Mouse (Mus musculus): ENCODE measurements around the gene Grm5. TPM values are rescaled to one million over a fixed set of nuclear protein-coding genes. Genes with fewer than 3 reads are reported as not detected.

Grm5 gene
- total RNA-seq, 2 experiments from 2014 or later = 256 to 260 TPM

- Histone ChIP-seq H3K27ac (no peak overlapping the region), H3K4me3 (no peak overlapping the region)
- TF ChIP-seq CTCF (conservative IDR thresholded peaks at IDR 0.05) = no peak
- no peak for DNase-seq (ENCODE audit: low spot score in 2 of 2)
Observed at GRCm38 (mm10) chr7:87734511-87734910, 150.5 kb downstream of the Grm5 start.

DNA sequence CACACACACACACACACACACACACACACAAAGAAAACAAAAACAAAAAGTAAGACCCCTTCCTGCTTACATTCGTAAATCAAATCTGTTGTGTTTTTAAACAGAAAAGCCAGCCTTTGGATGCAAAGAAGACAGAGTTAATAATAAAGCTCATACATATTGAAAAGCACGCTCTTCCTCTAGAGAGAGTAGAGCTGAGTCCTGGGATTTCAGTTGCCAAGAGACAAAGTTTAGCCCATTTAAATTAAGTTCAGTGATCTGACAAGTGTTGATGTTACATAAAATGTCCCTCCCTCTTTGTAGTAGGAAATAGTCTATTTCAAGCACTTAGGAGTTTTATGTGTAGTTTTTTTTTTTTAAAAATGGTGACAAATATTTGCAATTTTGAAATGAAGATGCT is 178.0 kb downstream of the Grm5 start:
- TF ChIP-seq CTCF (conservative IDR thresholded peaks at IDR 0.05) = no peak
- DNase-seq (ENCODE audit: low spot score in 2 of 2) = no peak
- no peak overlapping the region for H3K4me3 ChIP-seq
- no peak overlapping the region for H3K27ac ChIP-seq

DNA sequence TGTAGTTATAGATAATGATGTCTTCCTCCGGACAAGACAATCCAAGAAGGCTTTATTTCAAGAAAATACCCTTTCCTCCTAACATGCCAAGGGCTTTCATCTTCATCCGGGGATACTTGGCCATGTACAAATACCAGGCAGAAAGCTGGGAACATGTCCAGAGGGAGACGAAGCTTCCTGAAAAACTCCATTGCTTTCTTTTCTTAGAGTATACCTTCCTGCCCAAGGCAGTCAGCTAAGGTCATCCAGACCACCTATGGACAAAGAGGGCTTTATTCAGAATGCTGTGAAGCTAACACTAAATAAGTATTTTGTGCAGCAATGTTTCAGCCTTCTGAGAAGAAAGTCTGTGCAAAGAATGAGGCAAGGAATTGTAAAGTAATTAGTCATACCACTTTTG is 178.4 kb downstream of the Grm5 start:
- DNase-seq (ENCODE audit: low spot score in 2 of 2) = no peak
- no peak overlapping the region for H3K4me3 ChIP-seq
- H3K27ac ChIP-seq = peak overlapping the region; percentile 4; the same call in 1 of the 2 replicates
- no peak for TF ChIP-seq CTCF (conservative IDR thresholded peaks at IDR 0.05)

- DNase-seq (ENCODE audit: low spot score in 2 of 2) = peak; percentile 55 to 87
- no peak for TF ChIP-seq CTCF (conservative IDR thresholded peaks at IDR 0.05)
- H3K4me3 ChIP-seq = no peak overlapping the region
- H3K27ac ChIP-seq = peak overlapping the region; percentile 80
Observed at GRCm38 (mm10) chr7:87787560-87787959, 203.6 kb downstream of the Grm5 start.

GRCm38 (mm10) chr7:87788963-87789362 is 205.0 kb downstream of the Grm5 start:
- peak overlapping the region; percentile 80 for H3K27ac ChIP-seq
- no peak overlapping the region for H3K4me3 ChIP-seq
- no peak for TF ChIP-seq CTCF (conservative IDR thresholded peaks at IDR 0.05)
- no peak for DNase-seq (ENCODE audit: low spot score in 2 of 2)

DNA sequence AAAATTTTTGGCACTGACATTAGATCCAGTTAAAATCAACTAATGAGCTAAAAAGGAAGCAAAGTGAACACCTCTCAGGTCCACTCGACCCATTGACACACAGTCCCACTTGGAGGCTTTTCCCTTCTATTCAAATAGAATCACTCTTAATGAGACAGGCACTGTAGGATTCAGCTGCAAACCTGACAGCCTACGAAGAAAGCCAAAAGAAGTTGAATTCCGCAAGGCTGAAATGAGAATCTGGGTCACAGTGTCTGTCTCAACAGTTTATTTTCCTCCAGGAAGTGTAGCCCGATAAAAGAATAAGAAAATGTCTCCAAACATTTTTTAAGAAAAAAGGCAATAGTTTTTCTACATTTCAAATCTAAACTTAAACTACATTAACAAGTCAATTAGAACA is 209.9 kb downstream of the Grm5 start:
- TF ChIP-seq CTCF (conservative IDR thresholded peaks at IDR 0.05) = no peak
- no peak overlapping the region for H3K27ac ChIP-seq
- DNase-seq (ENCODE audit: low spot score in 2 of 2) = no peak
- H3K4me3 ChIP-seq = no peak overlapping the region

DNA sequence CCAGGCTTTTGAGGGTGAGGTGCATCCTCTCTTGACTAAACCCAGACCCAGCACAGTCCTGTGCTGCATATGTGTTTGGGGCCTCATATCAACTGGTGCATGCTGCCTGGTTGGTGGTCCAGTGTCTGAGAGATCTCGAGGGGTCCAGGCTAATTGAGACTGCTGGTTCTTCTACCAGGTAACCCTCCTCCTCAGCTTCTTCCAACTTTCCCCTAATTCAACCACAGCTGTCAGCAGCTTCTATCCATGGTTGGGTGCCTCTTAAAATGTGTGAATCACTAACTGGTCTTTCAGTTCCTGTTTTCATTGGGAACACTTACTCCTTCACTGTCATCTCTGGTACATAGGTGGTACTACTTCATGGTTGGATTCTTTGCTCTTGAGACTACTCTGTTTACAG is 240.9 kb downstream of the Grm5 start:
- no peak for DNase-seq (ENCODE audit: low spot score in 2 of 2)
- Histone ChIP-seq H3K4me3 (no peak overlapping the region), H3K27ac (no peak overlapping the region)
- TF ChIP-seq CTCF (conservative IDR thresholded peaks at IDR 0.05) = no peak

GRCm38 (mm10) chr7:87834669-87835068 is 250.7 kb downstream of the Grm5 start:
- H3K27ac ChIP-seq = peak overlapping the region; percentile 19; the same call in 1 of the 2 replicates
- H3K4me3 ChIP-seq = no peak overlapping the region
- TF ChIP-seq CTCF (conservative IDR thresholded peaks at IDR 0.05) = no peak
- no peak for DNase-seq (ENCODE audit: low spot score in 2 of 2)

DNA sequence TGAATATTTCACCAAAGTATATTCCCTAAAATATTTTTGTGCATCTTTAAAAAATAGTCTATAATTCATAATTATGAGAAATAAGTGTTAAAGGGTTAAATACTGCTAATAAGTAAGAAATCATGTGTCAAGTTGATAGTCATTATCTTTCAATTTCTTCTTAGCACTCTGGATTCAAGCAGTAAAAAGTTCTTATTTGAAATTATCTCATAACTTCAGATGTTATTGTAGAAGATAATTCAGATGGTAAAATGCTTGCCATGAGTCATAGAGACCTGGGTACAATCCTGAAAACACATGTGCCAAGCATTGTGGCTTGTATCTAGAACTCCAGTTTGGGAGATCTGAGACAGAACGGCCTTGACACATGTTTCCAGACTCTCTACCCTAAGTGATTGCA is 254.6 kb downstream of the Grm5 start:
- Histone ChIP-seq H3K4me3 (no peak overlapping the region), H3K27ac (no peak overlapping the region)
- no peak for TF ChIP-seq CTCF (conservative IDR thresholded peaks at IDR 0.05)
- no peak for DNase-seq (ENCODE audit: low spot score in 2 of 2)

DNA sequence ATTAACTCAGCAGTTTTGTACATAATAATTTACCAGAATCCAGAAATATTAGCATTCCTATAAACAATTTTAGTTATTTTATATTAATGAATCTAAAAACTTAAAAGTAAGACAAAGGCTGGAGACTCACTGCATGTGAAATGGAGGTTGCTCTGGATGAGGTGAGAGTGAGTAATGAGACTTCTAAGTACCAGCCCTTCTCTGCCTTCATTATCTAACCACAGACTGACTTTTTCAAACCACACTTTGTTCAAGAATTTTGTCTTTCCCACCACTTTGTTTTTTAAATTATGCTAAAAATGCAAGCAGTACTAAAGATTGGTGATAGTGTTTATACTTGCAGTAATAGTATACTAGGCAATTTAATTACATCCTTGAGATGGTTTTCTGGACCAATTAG is 259.5 kb downstream of the Grm5 start:
- Histone ChIP-seq H3K27ac (no peak overlapping the region), H3K4me3 (no peak overlapping the region)
- DNase-seq (ENCODE audit: low spot score in 2 of 2) = no peak
- TF ChIP-seq CTCF (conservative IDR thresholded peaks at IDR 0.05) = no peak

DNA sequence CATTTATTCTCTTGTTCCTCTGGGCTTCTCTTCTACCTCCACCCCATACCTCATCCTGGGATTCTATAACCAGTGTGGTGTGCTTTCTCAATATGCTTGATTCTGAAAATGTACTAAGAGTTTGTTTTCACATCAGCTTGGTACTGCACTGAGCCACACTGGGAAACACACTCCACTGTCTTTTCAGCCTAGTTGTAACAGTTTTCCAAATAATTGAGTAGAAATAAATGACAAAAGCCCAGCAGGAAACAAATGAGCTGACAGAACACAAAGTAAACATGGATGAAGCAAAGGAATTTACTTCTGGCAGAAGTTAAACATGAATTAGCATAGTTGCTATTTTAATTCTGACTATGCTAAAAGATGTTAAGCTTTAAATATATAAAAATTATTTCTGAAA is 262.1 kb downstream of the Grm5 start:
- DNase-seq (ENCODE audit: low spot score in 2 of 2) = no peak
- no peak for TF ChIP-seq CTCF (conservative IDR thresholded peaks at IDR 0.05)
- no peak overlapping the region for H3K4me3 ChIP-seq
- no peak overlapping the region for H3K27ac ChIP-seq

DNA sequence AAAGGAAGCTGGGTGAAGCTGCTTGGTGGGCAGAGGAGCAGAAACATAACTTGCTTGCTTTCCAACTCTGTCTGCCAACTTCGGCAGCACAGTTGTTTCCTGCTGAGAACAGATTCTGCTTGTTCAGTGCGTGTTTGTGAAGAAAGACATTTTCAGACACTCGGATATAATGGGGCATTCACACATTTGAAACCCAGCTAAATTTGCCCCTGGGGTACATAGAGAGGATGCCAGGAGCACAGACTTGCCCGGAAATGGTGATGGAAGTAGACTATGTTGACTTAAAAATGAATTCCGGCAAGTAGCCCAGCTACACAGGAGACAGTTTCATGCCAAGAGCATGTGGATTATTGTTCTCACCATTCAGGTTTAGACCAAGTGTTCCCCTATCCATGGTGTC is 342.0 kb downstream of the Grm5 start:
- peak; percentile 30 to 83 for DNase-seq (ENCODE audit: low spot score in 2 of 2)
- TF ChIP-seq CTCF (conservative IDR thresholded peaks at IDR 0.05) = 0 out of 2 replicates have a peak, but pooled peaks have one; percentile 13
- H3K4me3 ChIP-seq = peak overlapping the region; percentile 2
- H3K27ac ChIP-seq = peak overlapping the region; percentile 91

GRCm38 (mm10) chr7:87937415-87937814 is 353.4 kb downstream of the Grm5 start:
- Histone ChIP-seq H3K4me3 (no peak overlapping the region), H3K27ac (no peak overlapping the region)
- TF ChIP-seq CTCF (conservative IDR thresholded peaks at IDR 0.05) = no peak
- DNase-seq (ENCODE audit: low spot score in 2 of 2) = no peak

GRCm38 (mm10) chr7:87938265-87938664 is 354.3 kb downstream of the Grm5 start:
- no peak overlapping the region for H3K4me3 ChIP-seq
- DNase-seq (ENCODE audit: low spot score in 2 of 2) = no peak
- peak overlapping the region; percentile 70 for H3K27ac ChIP-seq
- TF ChIP-seq CTCF (conservative IDR thresholded peaks at IDR 0.05) = no peak

DNA sequence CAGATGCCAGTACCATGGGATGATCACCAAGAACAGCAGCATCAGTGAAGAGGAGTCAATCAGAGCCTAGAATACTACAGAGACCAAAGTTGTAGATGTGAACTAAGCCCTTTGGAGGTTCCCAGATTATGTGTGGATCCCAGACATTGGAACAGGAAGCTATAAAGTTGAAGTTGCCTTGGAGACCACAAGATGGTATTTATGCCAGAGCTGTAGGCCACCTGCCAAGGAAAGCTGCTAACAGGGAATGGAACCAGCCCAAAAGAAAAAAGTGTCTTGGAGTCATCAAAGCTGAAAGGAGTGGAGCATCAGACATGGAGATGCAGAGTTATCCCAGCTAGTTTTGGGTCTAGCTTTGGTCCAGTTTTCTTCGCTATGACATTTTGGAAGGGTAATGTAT is 366.2 kb downstream of the Grm5 start:
- Histone ChIP-seq H3K27ac (no peak overlapping the region), H3K4me3 (no peak overlapping the region)
- no peak for TF ChIP-seq CTCF (conservative IDR thresholded peaks at IDR 0.05)
- DNase-seq (ENCODE audit: low spot score in 2 of 2) = peak in 1 of 2 experiments; percentile 32
